In the genomic region with DNA sequence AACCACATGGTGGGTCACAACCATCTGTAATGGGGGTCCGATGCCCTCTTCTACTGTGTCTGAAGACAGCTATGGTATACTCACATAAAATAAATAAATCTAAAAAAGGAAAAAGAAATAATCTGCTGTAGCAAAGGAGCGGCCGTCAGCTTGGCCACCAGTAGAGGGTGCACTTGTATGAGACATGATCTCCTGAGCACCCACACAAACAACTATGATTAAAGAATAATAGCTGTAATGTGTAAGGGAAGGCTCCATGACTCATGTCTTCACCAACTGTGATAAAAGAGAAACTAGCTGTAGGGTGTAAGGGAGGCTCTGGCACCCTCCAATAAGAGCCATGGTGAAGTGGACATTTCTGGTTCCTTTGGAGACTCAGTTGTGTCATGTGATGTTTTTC, we compare ENCODE assay signal across 13 mouse cellular contexts. TPM values are rescaled to one million over a fixed set of nuclear protein-coding genes. Genes with fewer than 3 reads are reported as not detected.
DNase-seq lines count a peak whose midpoint lies in the region; ATAC-seq and TF ChIP-seq lines count a peak whose summit lies in the region.
"Had no signal": no experiment of that assay in that cellular context is flagged by ENCODE, and none has a peak within 500 bp of the region (broad histone marks: within the 10 kb centered on the region; RNA-seq: fewer than 3 reads in every experiment).

No protein-coding gene starts in this region.

- no peaks in the 10 kb centered on the region for H3K9me3 ChIP-seq in forebrain, embryonic 14.5 days (replicated peaks; ENCODE audit: control insufficient read depth, low read length)
- H3K9me3 ChIP-seq in forebrain, embryonic 13.5 days (replicated peaks) = no peaks in the 10 kb centered on the region
- H3K9me3 ChIP-seq in liver, postnatal 0 days (ENCODE audit: low read length) = no peaks in the 10 kb centered on the region
- no peaks in the 10 kb centered on the region for H3K9me3 ChIP-seq in ES-Bruce4 (replicated peaks; ENCODE audit: control insufficient read depth, insufficient read depth, low read length, poor library complexity, severe bottlenecking)
- H3K9me3 ChIP-seq in midbrain, embryonic 11.5 days (ENCODE audit: control insufficient read depth, low read length) = no peaks in the 10 kb centered on the region
- H3K9me3 ChIP-seq: embryonic facial prominence, embryonic 15.5 days; hindbrain, embryonic 15.5 days; neural tube, embryonic 15.5 days had no signal

- no peak overlapping the region for H3K4me2 ChIP-seq in forebrain, embryonic 14.5 days (ENCODE audit: low read length)
- H3K4me2 ChIP-seq in forebrain, embryonic 13.5 days = no peak overlapping the region
- no peak overlapping the region for H3K4me2 ChIP-seq in liver, postnatal 0 days (ENCODE audit: low read depth, low read length)
- H3K4me2 ChIP-seq in midbrain, embryonic 11.5 days = no peak overlapping the region
- H3K4me2 ChIP-seq: embryonic facial prominence, embryonic 15.5 days; hindbrain, embryonic 15.5 days; neural tube, embryonic 15.5 days had no signal

- no peak overlapping the region for H3K27ac ChIP-seq in forebrain, embryonic 14.5 days (ENCODE audit: low read depth, low read length)
- H3K27ac ChIP-seq in forebrain, embryonic 13.5 days = no peak overlapping the region
- H3K27ac ChIP-seq in liver, postnatal 0 days (ENCODE audit: low read depth) = no peak overlapping the region
- H3K27ac ChIP-seq in ES-Bruce4 (ENCODE audit: insufficient read depth, low read length) = no peak overlapping the region
- H3K27ac ChIP-seq in midbrain, embryonic 11.5 days (ENCODE audit: low read depth, low read length) = no peak overlapping the region
- H3K27ac ChIP-seq: embryonic facial prominence, embryonic 15.5 days; hindbrain, embryonic 15.5 days; neural tube, embryonic 15.5 days had no signal

- peak; percentile 44 for TF ChIP-seq CTCF in liver, postnatal 0 days (IDR thresholded peaks at IDR 0.05; ENCODE audit: low read depth)
- TF ChIP-seq CTCF in ES-Bruce4 (IDR thresholded peaks at IDR 0.05; ENCODE audit: low read depth, low read length) = peak; percentile 48

- H3K27me3 ChIP-seq in forebrain, embryonic 14.5 days (replicated peaks; ENCODE audit: control insufficient read depth, insufficient read depth, low read length) = no peaks in the 10 kb centered on the region
- H3K27me3 ChIP-seq in forebrain, embryonic 13.5 days = no peaks in the 10 kb centered on the region
- no peaks in the 10 kb centered on the region for H3K27me3 ChIP-seq in liver, postnatal 0 days (ENCODE audit: insufficient read depth, low read length)
- no peaks in the 10 kb centered on the region for H3K27me3 ChIP-seq in ES-Bruce4 (ENCODE audit: control insufficient read depth, insufficient read depth, low read length, poor library complexity, severe bottlenecking)
- H3K27me3 ChIP-seq in midbrain, embryonic 11.5 days (ENCODE audit: control insufficient read depth, insufficient read depth, low read length) = no peaks in the 10 kb centered on the region
- H3K27me3 ChIP-seq: embryonic facial prominence, embryonic 15.5 days; hindbrain, embryonic 15.5 days; neural tube, embryonic 15.5 days had no signal

- H3K36me3 ChIP-seq in forebrain, embryonic 14.5 days (ENCODE audit: control insufficient read depth, insufficient read depth, low read length) = no peaks in the 10 kb centered on the region
- no peaks in the 10 kb centered on the region for H3K36me3 ChIP-seq in forebrain, embryonic 13.5 days (ENCODE audit: poor library complexity, severe bottlenecking)
- H3K36me3 ChIP-seq in liver, postnatal 0 days (replicated peaks; ENCODE audit: insufficient read depth, low read length) = no peaks in the 10 kb centered on the region
- no peaks in the 10 kb centered on the region for H3K36me3 ChIP-seq in ES-Bruce4 (ENCODE audit: control insufficient read depth, insufficient read depth, low read length, poor library complexity, severe bottlenecking)
- H3K36me3 ChIP-seq in midbrain, embryonic 11.5 days (ENCODE audit: control insufficient read depth, insufficient read depth, low read length) = no peaks in the 10 kb centered on the region
- H3K36me3 ChIP-seq: embryonic facial prominence, embryonic 15.5 days; G1E; hindbrain, embryonic 15.5 days; neural tube, embryonic 15.5 days had no signal

- peak; percentile 24 for DNase-seq in forebrain, embryonic 14.5 days (ENCODE audit: low spot score)
- no peak for DNase-seq in liver, postnatal 0 days
- DNase-seq in liver = no peak
- peak; percentile 70 for DNase-seq in naive thymus-derived CD4-positive, alpha-beta T cell, adult 2 months (ENCODE audit: low read depth)
- no peak for DNase-seq in midbrain, embryonic 11.5 days (ENCODE audit: low spot score, missing footprints)
- DNase-seq: gastrocnemius, postnatal 25 days had no signal

- ATAC-seq in forebrain, embryonic 14.5 days = no peak
- no peak for ATAC-seq in forebrain, embryonic 13.5 days
- no peak for ATAC-seq in liver, postnatal 0 days
- no peak for ATAC-seq in midbrain, embryonic 11.5 days (ENCODE audit: low FRiP score)
- no peak for ATAC-seq in frontal cortex, adult (ENCODE audit: low TSS enrichment)

- TF ChIP-seq POLR2A in ES-Bruce4 (IDR thresholded peaks at IDR 0.05; ENCODE audit: insufficient read depth, low read length) = no peak

- WGBS in forebrain, embryonic 14.5 days = 75% methylated on average over 3 of the region's 3 CpGs
- 67% methylated on average over 3 of the region's 3 CpGs for WGBS in forebrain, embryonic 13.5 days
- 61% methylated on average over 3 of the region's 3 CpGs for WGBS in liver, postnatal 0 days (ENCODE audit: insufficient replicate concordance)
- WGBS in midbrain, embryonic 11.5 days = 61% methylated on average over 3 of the region's 3 CpGs

- H3K4me1 ChIP-seq in forebrain, embryonic 14.5 days (ENCODE audit: control insufficient read depth, insufficient read depth, low read length) = no peaks in the 10 kb centered on the region
- H3K4me1 ChIP-seq in forebrain, embryonic 13.5 days = no peaks in the 10 kb centered on the region
- H3K4me1 ChIP-seq in liver, postnatal 0 days (ENCODE audit: insufficient read depth) = no peaks in the 10 kb centered on the region
- no peaks in the 10 kb centered on the region for H3K4me1 ChIP-seq in ES-Bruce4 (ENCODE audit: control insufficient read depth, insufficient read depth, low read length)
- H3K4me1 ChIP-seq in midbrain, embryonic 11.5 days (ENCODE audit: control insufficient read depth, insufficient read depth, low read length) = no peaks in the 10 kb centered on the region
- H3K4me1 ChIP-seq: embryonic facial prominence, embryonic 15.5 days; hindbrain, embryonic 15.5 days; neural tube, embryonic 15.5 days had no signal

- no peak for TF ChIP-seq EP300 in liver, postnatal 0 days (IDR thresholded peaks at IDR 0.05; ENCODE audit: low read depth)
- TF ChIP-seq EP300 in ES-Bruce4 (IDR thresholded peaks at IDR 0.05; ENCODE audit: insufficient read depth, low read depth, low read length) = no peak

- no peak overlapping the region for H3K4me3 ChIP-seq in forebrain, embryonic 14.5 days (ENCODE audit: low read depth, low read length)
- H3K4me3 ChIP-seq in forebrain, embryonic 13.5 days = no peak overlapping the region
- H3K4me3 ChIP-seq in liver, postnatal 0 days (ENCODE audit: low read depth, low read length) = no peak overlapping the region
- no peak overlapping the region for H3K4me3 ChIP-seq in ES-Bruce4 (ENCODE audit: low read depth, low read length)
- no peak overlapping the region for H3K4me3 ChIP-seq in midbrain, embryonic 11.5 days (ENCODE audit: low read depth, low read length)
- H3K4me3 ChIP-seq: embryonic facial prominence, embryonic 15.5 days; hindbrain, embryonic 15.5 days; neural tube, embryonic 15.5 days had no signal

- no peak overlapping the region for H3K9ac ChIP-seq in forebrain, embryonic 14.5 days (ENCODE audit: low read length)
- H3K9ac ChIP-seq in forebrain, embryonic 13.5 days = no peak overlapping the region
- no peak overlapping the region for H3K9ac ChIP-seq in liver, postnatal 0 days (replicated peaks)
- no peak overlapping the region for H3K9ac ChIP-seq in ES-Bruce4 (ENCODE audit: low read depth, poor library complexity, severe bottlenecking)
- no peak overlapping the region for H3K9ac ChIP-seq in midbrain, embryonic 11.5 days (ENCODE audit: low read length)
- H3K9ac ChIP-seq: embryonic facial prominence, embryonic 15.5 days; hindbrain, embryonic 15.5 days; neural tube, embryonic 15.5 days had no signal

RNA-seq across cellular contexts. Expression of gene Grap, which starts 23.4 kb away (rescaled TPM):
- 5.6 and 7.7 TPM in 2 replicates for polyA plus RNA-seq in forebrain, embryonic 14.5 days (2014; fragmentation: Nextera tagmentation; extraction: Ambion mirVana)
- polyA plus RNA-seq in forebrain, embryonic 13.5 days (2015; fragmentation: Nextera tagmentation; extraction: Ambion mirVana) = 6.9 and 8.2 TPM in 2 replicates
- polyA plus RNA-seq in liver, postnatal 0 days (2015; fragmentation: Nextera tagmentation; extraction: Ambion mirVana) = 6.3 and 6.7 TPM in 2 replicates
- polyA plus RNA-seq in ES-Bruce4 (2011; ENCODE audit: insufficient read depth, insufficient read length, low read depth, missing spikeins) = not detected in 2 replicates
- polyA plus RNA-seq in midbrain, embryonic 11.5 days (2014; fragmentation: Nextera tagmentation; extraction: Ambion mirVana) = 6.2 and 7.1 TPM in 2 replicates

RNA-seq across cellular contexts. Expression of gene Epn2, which starts 50.1 kb away (rescaled TPM):
- polyA plus RNA-seq in forebrain, embryonic 14.5 days (2014; fragmentation: Nextera tagmentation; extraction: Ambion mirVana) = 54.3 and 72.2 TPM in 2 replicates
- 41.8 and 45.3 TPM in 2 replicates for polyA plus RNA-seq in forebrain, embryonic 13.5 days (2015; fragmentation: Nextera tagmentation; extraction: Ambion mirVana)
- polyA plus RNA-seq in liver, postnatal 0 days (2015; fragmentation: Nextera tagmentation; extraction: Ambion mirVana) = 3.1 and 3.7 TPM in 2 replicates
- 70.0 and 76.0 TPM in 2 replicates for polyA plus RNA-seq in ES-Bruce4 (2011; ENCODE audit: insufficient read depth, insufficient read length, low read depth, missing spikeins)
- 28.5 and 29.9 TPM in 2 replicates for polyA plus RNA-seq in midbrain, embryonic 11.5 days (2014; fragmentation: Nextera tagmentation; extraction: Ambion mirVana)

RNA-seq across cellular contexts. Expression of gene Fam83g, which starts 54.3 kb away (rescaled TPM):
- polyA plus RNA-seq in forebrain, embryonic 14.5 days (2014; fragmentation: Nextera tagmentation; extraction: Ambion mirVana) = 0.19 and 0.25 TPM in 2 replicates
- polyA plus RNA-seq in forebrain, embryonic 13.5 days (2015; fragmentation: Nextera tagmentation; extraction: Ambion mirVana) = 0.32 and 0.33 TPM in 2 replicates
- 2.2 and 2.4 TPM in 2 replicates for polyA plus RNA-seq in liver, postnatal 0 days (2015; fragmentation: Nextera tagmentation; extraction: Ambion mirVana)
- polyA plus RNA-seq in ES-Bruce4 (2011; ENCODE audit: insufficient read depth, insufficient read length, low read depth, missing spikeins) = 7.7 and 8.7 TPM in 2 replicates
- 0.19 and 0.59 TPM in 2 replicates for polyA plus RNA-seq in midbrain, embryonic 11.5 days (2014; fragmentation: Nextera tagmentation; extraction: Ambion mirVana)
- polyA plus RNA-seq: G1E had no signal

Comparison
In these comparisons a context has a peak if more than half of its experiments do, and no peak if none do; other contexts are left out.
1. DNase-seq: peak in forebrain, embryonic 14.5 days (single experiment) and naive thymus-derived CD4-positive, alpha-beta T cell, adult 2 months (single experiment); none in liver, postnatal 0 days (single experiment), liver (single experiment) and midbrain, embryonic 11.5 days (single experiment).